Mouse (Mus musculus): ENCODE data around the gene Emg1. TPM values are rescaled to one million over a fixed set of nuclear protein-coding genes. Genes with fewer than 3 reads are reported as not detected.

The Emg1 gene
- polyA plus RNA-seq, 1 experiment from 2014 or later, result 199 TPM

GRCm38 (mm10) chr6:124720904-124721303, 8.9 kb upstream of the Emg1 start:
- Histone ChIP-seq H3K9ac (no peak overlapping the region), H3K9me3 (no peaks in the 10 kb centered on the region), H3K4me2 (replicated peaks) (no peak overlapping the region), H3K27me3 (no peaks in the 10 kb centered on the region), H3K4me1 (no peaks in the 10 kb centered on the region), H3K36me3 (peaks cover 15% of the 10 kb centered on the region), H3K4me3 (no peak overlapping the region), H3K27ac (no peak overlapping the region)
- no peak for ATAC-seq (ENCODE audit: insufficient number of reproducible peaks, insufficient read depth, low FRiP score, low TSS enrichment)
- WGBS, result 69% methylated on average over 11 of the region's 11 CpGs

- H3K4me1 ChIP-seq, result no peaks in the 10 kb centered on the region
- 68% methylated on average over 7 of the region's 7 CpGs for WGBS
- peak overlapping the region; percentile 31 for H3K4me3 ChIP-seq
- H3K27ac ChIP-seq, result peak overlapping the region; percentile 60
- H3K9me3 ChIP-seq, result no peaks in the 10 kb centered on the region
- H3K9ac ChIP-seq, result peak overlapping the region; percentile 48
- H3K27me3 ChIP-seq, result no peaks in the 10 kb centered on the region
- ATAC-seq (ENCODE audit: insufficient number of reproducible peaks, insufficient read depth, low FRiP score, low TSS enrichment), result no peak
- peaks cover 30% of the 10 kb centered on the region for H3K36me3 ChIP-seq
- peak overlapping the region; percentile 34 for H3K4me2 ChIP-seq (replicated peaks)
These were observed 7.5 kb upstream of the Emg1 start for GRCm38 (mm10) chr6:124719354-124719978.

GRCm38 (mm10) chr6:124718703-124719102, 6.7 kb upstream of the Emg1 start:
- peak overlapping the region; percentile 31 for H3K4me3 ChIP-seq
- no peaks in the 10 kb centered on the region for H3K27me3 ChIP-seq
- 53% methylated on average over 15 of the region's 16 CpGs for WGBS
- H3K4me1 ChIP-seq, result peaks cover 5% of the 10 kb centered on the region; the same call in 1 of the 2 replicates
- peaks cover 36% of the 10 kb centered on the region for H3K36me3 ChIP-seq
- peak overlapping the region; percentile 34 for H3K4me2 ChIP-seq (replicated peaks)
- H3K27ac ChIP-seq, result peak overlapping the region; percentile 60
- no peak for ATAC-seq (ENCODE audit: insufficient number of reproducible peaks, insufficient read depth, low FRiP score, low TSS enrichment)
- H3K9ac ChIP-seq, result peak overlapping the region; percentile 48
- H3K9me3 ChIP-seq, result no peaks in the 10 kb centered on the region

- peaks cover 12% of the 10 kb centered on the region for H3K4me1 ChIP-seq
- H3K27ac ChIP-seq, result peak overlapping the region; percentile 60
- ATAC-seq (ENCODE audit: insufficient number of reproducible peaks, insufficient read depth, low FRiP score, low TSS enrichment), result no peak
- H3K9ac ChIP-seq, result peak overlapping the region; percentile 48; the same call in 1 of the 2 replicates
- peaks cover 36% of the 10 kb centered on the region for H3K36me3 ChIP-seq
- H3K4me3 ChIP-seq, result peak overlapping the region; percentile 31
- H3K27me3 ChIP-seq, result no peaks in the 10 kb centered on the region
- 70% methylated on average over 13 of the region's 13 CpGs for WGBS
- H3K4me2 ChIP-seq (replicated peaks), result peak overlapping the region; percentile 36
- H3K9me3 ChIP-seq, result no peaks in the 10 kb centered on the region
These were observed 6.0 kb upstream of the Emg1 start for GRCm38 (mm10) chr6:124717968-124718367.

- peaks cover 36% of the 10 kb centered on the region for H3K36me3 ChIP-seq
- H3K4me3 ChIP-seq, result no peak overlapping the region
- WGBS, result 67% methylated on average over 20 of the region's 20 CpGs
These were observed 5.0 kb upstream of the Emg1 start for GRCm38 (mm10) chr6:124716864-124717490.

GRCm38 (mm10) chr6:124712918-124713317, 940 bp upstream of the Emg1 start:
- WGBS, result 13% methylated on average over 11 of the region's 11 CpGs
- peaks cover 23% of the 10 kb centered on the region for H3K4me1 ChIP-seq
- H3K9ac ChIP-seq, result peak overlapping the region; percentile 92
- H3K4me3 ChIP-seq, result peak overlapping the region; percentile 94
- no peak for ATAC-seq (ENCODE audit: insufficient number of reproducible peaks, insufficient read depth, low FRiP score, low TSS enrichment)
- peak overlapping the region; percentile 95 for H3K4me2 ChIP-seq (replicated peaks)
- peaks cover 43% of the 10 kb centered on the region for H3K36me3 ChIP-seq
- H3K27me3 ChIP-seq, result no peaks in the 10 kb centered on the region
- peak overlapping the region; percentile 83; the same call in 1 of the 2 replicates for H3K27ac ChIP-seq
- H3K9me3 ChIP-seq, result no peaks in the 10 kb centered on the region

More at GRCm38 (mm10) chr6:124716864-124717490, 5.0 kb upstream of the Emg1 start:
- no peaks in the 10 kb centered on the region for H3K27me3 ChIP-seq
- no peak for ATAC-seq (ENCODE audit: insufficient number of reproducible peaks, insufficient read depth, low FRiP score, low TSS enrichment)
- peaks cover 13% of the 10 kb centered on the region for H3K4me1 ChIP-seq
- H3K9me3 ChIP-seq, result no peaks in the 10 kb centered on the region
- H3K9ac ChIP-seq, result no peak overlapping the region
- H3K4me2 ChIP-seq (replicated peaks), result peak overlapping the region; percentile 36; the same call in 1 of the 2 replicates
- H3K27ac ChIP-seq, result peak overlapping the region; percentile 23; the same call in 1 of the 2 replicates

GRCm38 (mm10) chr6:124708289-124708889, 3.6 kb downstream of the Emg1 start:
- Histone ChIP-seq H3K36me3 (peaks cover 46% of the 10 kb centered on the region), H3K27me3 (no peaks in the 10 kb centered on the region), H3K4me2 (replicated peaks) (no peak overlapping the region), H3K4me1 (peaks cover 15% of the 10 kb centered on the region), H3K27ac (no peak overlapping the region), H3K9ac (no peak overlapping the region), H3K9me3 (no peaks in the 10 kb centered on the region), H3K4me3 (no peak overlapping the region)
- ATAC-seq (ENCODE audit: insufficient number of reproducible peaks, insufficient read depth, low FRiP score, low TSS enrichment), result no peak
- WGBS, result 92% methylated on average over 10 of the region's 10 CpGs

GRCm38 (mm10) chr6:124706061-124706627, 5.8 kb downstream of the Emg1 start:
- Histone ChIP-seq H3K9ac (no peak overlapping the region), H3K4me3 (no peak overlapping the region), H3K9me3 (no peaks in the 10 kb centered on the region), H3K27ac (no peak overlapping the region), H3K27me3 (no peaks in the 10 kb centered on the region), H3K4me2 (replicated peaks) (no peak overlapping the region), H3K4me1 (peaks cover 8% of the 10 kb centered on the region), H3K36me3 (peaks cover 69% of the 10 kb centered on the region)
- 90% methylated on average over 5 of the region's 5 CpGs for WGBS
- no peak for ATAC-seq (ENCODE audit: insufficient number of reproducible peaks, insufficient read depth, low FRiP score, low TSS enrichment)

- no peak for ATAC-seq (ENCODE audit: insufficient number of reproducible peaks, insufficient read depth, low FRiP score, low TSS enrichment)
- Histone ChIP-seq H3K9ac (no peak overlapping the region), H3K4me1 (no peaks in the 10 kb centered on the region), H3K4me2 (replicated peaks) (no peak overlapping the region), H3K9me3 (no peaks in the 10 kb centered on the region), H3K27ac (no peak overlapping the region), H3K36me3 (peaks cover 75% of the 10 kb centered on the region), H3K4me3 (no peak overlapping the region), H3K27me3 (no peaks in the 10 kb centered on the region)
- 92% methylated on average over 2 of the region's 2 CpGs for WGBS
These were observed 7.6 kb downstream of the Emg1 start for GRCm38 (mm10) chr6:124704417-124704816.

GRCm38 (mm10) chr6:124703789-124704188, 8.2 kb downstream of the Emg1 start:
- H3K9me3 ChIP-seq, result no peaks in the 10 kb centered on the region
- ATAC-seq (ENCODE audit: insufficient number of reproducible peaks, insufficient read depth, low FRiP score, low TSS enrichment), result no peak
- no peak overlapping the region for H3K4me2 ChIP-seq (replicated peaks)
- no peak overlapping the region for H3K27ac ChIP-seq
- no peak overlapping the region for H3K9ac ChIP-seq
- 77% methylated on average over 7 of the region's 7 CpGs for WGBS
- H3K36me3 ChIP-seq, result peaks cover 79% of the 10 kb centered on the region
- H3K4me3 ChIP-seq, result no peak overlapping the region
- no peaks in the 10 kb centered on the region for H3K4me1 ChIP-seq
- no peaks in the 10 kb centered on the region for H3K27me3 ChIP-seq

- Histone ChIP-seq H3K9me3 (no peaks in the 10 kb centered on the region), H3K4me1 (no peaks in the 10 kb centered on the region), H3K36me3 (peaks cover 76% of the 10 kb centered on the region), H3K4me3 (no peak overlapping the region), H3K4me2 (replicated peaks) (no peak overlapping the region), H3K27ac (no peak overlapping the region), H3K9ac (no peak overlapping the region), H3K27me3 (no peaks in the 10 kb centered on the region)
- peak; percentile 43; the same call in 1 of the 2 replicates for ATAC-seq (ENCODE audit: insufficient number of reproducible peaks, insufficient read depth, low FRiP score, low TSS enrichment)
- WGBS, result 49% methylated on average over 3 of the region's 3 CpGs
These were observed 9.2 kb downstream of the Emg1 start for GRCm38 (mm10) chr6:124702784-124703103.

Data from embryonic facial prominence, embryonic 12.5 days (tissue).